Mouse (Mus musculus): ENCODE data around the gene 6430571L13Rik.
A peak's percentile ranks its signal among the peaks of the same experiment; 100 is the strongest.

6430571L13Rik gene

GRCm38 (mm10) chr9:107340911-107341645 is 676 bp downstream of the 6430571L13Rik start:
- DNase-seq (ENCODE audit: low spot score): no peak

GRCm38 (mm10) chr9:107342201-107342709 is 1.9 kb downstream of the 6430571L13Rik start:
- DNase-seq (ENCODE audit: low spot score): no peak

GRCm38 (mm10) chr9:107343146-107343943 is 2.9 kb downstream of the 6430571L13Rik start:
- DNase-seq (ENCODE audit: low spot score): no peak

GRCm38 (mm10) chr9:107344027-107344426 is 3.6 kb downstream of the 6430571L13Rik start:
- no peak for DNase-seq (ENCODE audit: low spot score)

- no peak for DNase-seq (ENCODE audit: low spot score)
These were observed 5.7 kb downstream of the 6430571L13Rik start for GRCm38 (mm10) chr9:107346081-107346480.

- no peak for DNase-seq (ENCODE audit: low spot score)
These were observed 7.3 kb downstream of the 6430571L13Rik start for GRCm38 (mm10) chr9:107347586-107348183.

- DNase-seq (ENCODE audit: low spot score): no peak
These were observed 8.9 kb downstream of the 6430571L13Rik start for GRCm38 (mm10) chr9:107349321-107349720.

GRCm38 (mm10) chr9:107354826-107355225 is 14.4 kb downstream of the 6430571L13Rik start:
- no peak for DNase-seq (ENCODE audit: low spot score)

- peak; percentile 45 for DNase-seq (ENCODE audit: low spot score)
These were observed 15.7 kb downstream of the 6430571L13Rik start for GRCm38 (mm10) chr9:107355870-107356765.

GRCm38 (mm10) chr9:107357651-107358050 is 17.2 kb downstream of the 6430571L13Rik start:
- DNase-seq (ENCODE audit: low spot score): peak; percentile 69

- no peak for DNase-seq (ENCODE audit: low spot score)
These were observed 20.6 kb downstream of the 6430571L13Rik start for GRCm38 (mm10) chr9:107360989-107361388.

- peak; percentile 23 for DNase-seq (ENCODE audit: low spot score)
These were observed 26.2 kb downstream of the 6430571L13Rik start for GRCm38 (mm10) chr9:107366644-107367043.

- DNase-seq (ENCODE audit: low spot score): no peak
These were observed 27.9 kb downstream of the 6430571L13Rik start for GRCm38 (mm10) chr9:107368302-107368701.

GRCm38 (mm10) chr9:107369270-107370105 is 29.1 kb downstream of the 6430571L13Rik start:
- no peak for DNase-seq (ENCODE audit: low spot score)

- no peak for DNase-seq (ENCODE audit: low spot score)
These were observed 29.7 kb downstream of the 6430571L13Rik start for GRCm38 (mm10) chr9:107370106-107370463.

GRCm38 (mm10) chr9:107372441-107372840 is 32.0 kb downstream of the 6430571L13Rik start:
- no peak for DNase-seq (ENCODE audit: low spot score)

- no peak for DNase-seq (ENCODE audit: low spot score)
These were observed 34.2 kb downstream of the 6430571L13Rik start for GRCm38 (mm10) chr9:107374623-107375022.

- DNase-seq (ENCODE audit: low spot score): no peak
These were observed 35.0 kb downstream of the 6430571L13Rik start for GRCm38 (mm10) chr9:107375451-107375850.

GRCm38 (mm10) chr9:107377961-107378512 is 37.6 kb downstream of the 6430571L13Rik start:
- peak; percentile 25 for DNase-seq (ENCODE audit: low spot score)

- DNase-seq (ENCODE audit: low spot score): peak; percentile 60
These were observed 41.3 kb downstream of the 6430571L13Rik start for GRCm38 (mm10) chr9:107381723-107382122.

Data from ovary, postnatal 36 days (tissue).